Mouse (Mus musculus) CH12.LX (cell line): ENCODE results near the gene Hid1.

ENCODE experiments used
- CHD1 ChIP-seq: IDR thresholded peaks from 2 replicates; pipeline ENCODE4 v1.6.1; 2012; ENCODE audit warnings: low read depth, low read length, improper control_type of control experiment, inconsistent platforms
- CTCF ChIP-seq, 2 experiments: IDR thresholded peaks in 1 of 2; conservative IDR thresholded peaks in 1 of 2; 2 replicates each; pipeline ENCODE4 v1.5.1; 2011 to 2012; ENCODE audit warnings: low read depth in 2 of 2, low read length in 2 of 2, improper control_type of control experiment in 1 of 2, inconsistent platforms in 1 of 2, mild to moderate bottlenecking in 1 of 2, moderate library complexity in 1 of 2
- HCFC1 ChIP-seq: IDR thresholded peaks from 2 replicates; pipeline ENCODE4 v1.6.1; 2012; ENCODE audit warnings: low read depth, mild to moderate bottlenecking, inconsistent platforms, low read length, improper control_type of control experiment
- JUND ChIP-seq: conservative IDR thresholded peaks from 2 replicates; pipeline ENCODE4 v1.6.1; 2011; ENCODE audit warnings: low read depth, low read length, improper control_type of control experiment
- MEF2A ChIP-seq: IDR thresholded peaks from 2 replicates; pipeline ENCODE4 v1.6.1; 2014; ENCODE audit warnings: low read depth, mild to moderate bottlenecking, inconsistent platforms, low read length, improper control_type of control experiment, borderline replicate concordance
- PAX5 ChIP-seq: IDR thresholded peaks from 2 replicates; pipeline ENCODE4 v1.6.1; 2012; ENCODE audit warnings: low read length, inconsistent platforms, mixed read lengths
- POLR2A ChIP-seq: IDR thresholded peaks from 2 replicates; pipeline ENCODE4 v1.6.1; 2011; ENCODE audit warnings: low read depth, mild to moderate bottlenecking, improper control_type of control experiment, low read length
- RCOR1 ChIP-seq: conservative IDR thresholded peaks from 2 replicates; pipeline ENCODE4 v1.6.1; 2012; ENCODE audit warnings: low read depth, mild to moderate bottlenecking, inconsistent platforms, low read length, improper control_type of control experiment
- SMC3 ChIP-seq: IDR thresholded peaks from 2 replicates; pipeline ENCODE4 v1.6.1; 2011; ENCODE audit warnings: low read depth, low read length, improper control_type of control experiment
- UBTF ChIP-seq: IDR thresholded peaks from 2 replicates; pipeline ENCODE4 v1.6.1; 2012; ENCODE audit warnings: low read depth, mild to moderate bottlenecking, inconsistent platforms, low read length, improper control_type of control experiment, moderate library complexity

DNA sequence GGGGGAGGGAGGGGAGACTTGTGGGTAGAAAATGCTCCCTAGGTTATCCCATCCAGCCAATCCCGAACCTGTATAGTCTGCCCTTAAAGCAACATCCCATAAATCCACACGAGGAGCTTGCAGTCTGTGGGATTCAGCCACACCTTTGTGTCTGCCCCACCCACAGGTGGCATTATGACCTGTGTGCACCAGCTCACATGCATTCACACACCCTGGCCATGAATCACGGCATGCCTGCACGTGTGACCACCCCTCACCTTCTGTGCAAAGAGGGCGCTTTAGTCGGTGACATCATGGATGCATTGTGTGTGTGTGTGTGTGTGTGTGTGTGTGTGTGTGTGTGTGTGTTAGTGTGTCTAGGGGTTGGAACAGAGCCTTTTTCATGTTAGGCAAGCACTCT is 25.7 kb downstream of the Hid1 start:
- TF ChIP-seq MEF2A, result no peak
- no peak for TF ChIP-seq CTCF (conservative IDR thresholded peaks at IDR 0.05 in 1 of 2, IDR thresholded peaks at IDR 0.05 in 1 of 2; ENCODE audit: low read depth in 2 of 2, low read length in 2 of 2)
- TF ChIP-seq JUND, result no peak
- no peak for TF ChIP-seq SMC3
- no peak for TF ChIP-seq POLR2A
- no peak for TF ChIP-seq RCOR1
- no peak for TF ChIP-seq PAX5
- no peak for TF ChIP-seq UBTF
- TF ChIP-seq CHD1, result no peak
- no peak for TF ChIP-seq HCFC1
